Mouse (Mus musculus) adipocyte (in vitro differentiated cells): ENCODE measurements at regions not wholly inside any gene's neighbourhood (a gene's known extent, or its start where the extent isn't known, plus 50 kb on each side); places are given as distances from the start of the nearest gene placed in this dataset.
"Not testable (repeated sequence)": the region's sequence is repeated elsewhere in the genome, so short reads cannot be mapped to it uniquely, and the experiment has no call there.

Source experiments
- DNase-seq: peaks from one replicate; pipeline ENCODE4 v3.0.0-alpha.2; 2016; ENCODE audit warnings: low spot score

DNA sequence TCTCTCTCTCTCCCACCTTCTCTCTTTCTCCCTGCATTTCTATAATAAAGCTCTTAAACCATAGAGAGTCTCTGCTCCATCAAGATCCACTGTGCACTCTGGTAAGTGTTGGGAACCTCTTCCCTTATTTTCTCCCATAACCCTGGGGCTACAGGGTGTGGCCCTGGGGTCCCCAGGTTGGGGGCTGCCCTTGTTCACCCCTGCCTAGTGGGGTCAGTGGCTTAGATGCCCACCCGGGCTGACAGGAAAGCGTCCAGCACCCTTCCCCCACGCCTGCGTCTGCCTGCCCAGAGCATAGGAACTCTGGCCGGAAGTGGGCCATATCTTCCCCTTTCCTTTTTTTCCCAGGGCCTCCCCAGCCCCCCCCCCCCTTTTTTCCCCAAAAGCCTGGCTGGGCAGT, 534.0 kb downstream of the Hdgfl1 start:
- no peak for DNase-seq

DNA sequence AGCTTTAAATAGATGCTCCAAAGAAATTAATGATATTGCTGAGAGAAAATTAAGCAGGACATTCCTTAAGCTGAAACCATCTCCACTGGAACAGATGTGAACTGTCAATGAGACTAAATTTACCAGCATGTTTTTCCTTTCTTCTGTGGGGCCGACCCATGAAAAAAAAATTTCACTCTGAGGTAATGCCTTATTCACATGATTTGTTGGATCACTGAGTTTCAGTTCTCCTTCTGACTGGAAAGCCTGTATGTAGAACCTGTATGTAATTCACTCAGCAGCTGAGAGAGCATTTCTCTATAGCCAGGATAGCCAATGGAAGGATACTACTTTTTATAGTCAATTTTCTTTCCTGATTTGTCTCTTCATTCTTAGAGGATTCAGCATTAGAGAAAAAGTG, 535.3 kb downstream of the Hdgfl1 start:
- no peak for DNase-seq

DNA sequence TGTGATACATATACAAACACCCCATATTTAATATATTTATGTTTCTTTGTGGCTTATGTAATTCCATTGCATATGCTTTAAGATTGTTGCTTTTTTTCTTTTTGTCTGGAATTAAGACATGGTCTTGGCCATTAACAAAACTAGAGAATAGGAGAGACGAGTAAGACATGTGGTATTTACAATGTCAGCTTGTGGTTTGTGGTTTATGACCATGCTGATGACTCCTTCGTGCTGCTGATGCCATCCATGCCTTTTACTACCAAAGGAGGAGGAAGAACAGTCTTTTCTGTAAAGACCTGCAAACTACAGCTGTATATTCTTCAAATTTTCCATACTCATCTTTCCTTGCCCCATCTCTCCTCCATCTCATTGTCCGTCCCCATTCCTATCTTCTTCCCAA, 552.7 kb downstream of the Hdgfl1 start:
- no peak for DNase-seq

DNA sequence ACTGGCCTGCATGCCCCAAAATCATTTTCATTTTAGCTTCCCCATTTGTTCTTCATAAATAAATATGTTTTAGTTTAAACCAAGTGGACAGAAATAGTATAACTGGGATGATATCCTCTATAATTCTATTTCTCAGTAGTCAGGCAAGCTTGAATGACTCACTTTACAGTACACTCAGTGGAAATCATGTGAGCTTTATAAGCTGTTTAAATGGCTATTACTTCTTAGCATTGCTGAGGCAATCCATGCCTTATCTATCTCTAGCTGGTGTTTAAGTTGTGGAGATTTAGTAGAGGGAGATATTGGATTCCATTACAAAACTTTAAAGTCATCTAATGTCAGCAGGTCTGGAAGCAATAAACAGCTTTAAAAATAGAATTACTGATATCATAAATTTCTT, 553.4 kb downstream of the Hdgfl1 start:
- DNase-seq = no peak

DNA sequence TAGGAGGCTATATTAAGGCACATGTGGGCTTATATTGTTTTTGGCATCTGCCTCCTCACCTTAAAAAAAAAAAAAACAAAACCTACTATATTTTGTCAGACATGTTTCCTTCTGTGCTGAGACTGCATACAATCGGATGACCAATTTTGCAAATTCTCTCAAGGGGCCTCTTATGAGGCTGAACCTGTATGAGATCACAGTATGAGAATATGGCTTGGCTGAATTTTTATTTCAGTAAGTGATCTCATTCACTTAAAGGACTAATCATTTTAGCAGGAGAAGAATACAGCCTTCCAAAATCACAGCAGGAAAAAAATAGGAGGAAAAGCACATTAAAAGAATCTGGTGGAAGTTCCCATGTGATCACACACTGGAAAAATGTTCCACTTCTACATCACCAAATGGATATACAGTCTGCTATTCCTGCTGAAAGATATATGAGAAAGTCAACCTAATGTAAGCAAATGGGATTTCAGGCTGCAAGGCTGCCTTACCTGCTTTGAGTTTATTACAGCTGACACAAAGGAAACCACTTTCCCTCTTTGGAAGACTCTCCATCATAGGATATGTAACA, 564.3 kb downstream of the Hdgfl1 start:
- DNase-seq = no peak

DNA sequence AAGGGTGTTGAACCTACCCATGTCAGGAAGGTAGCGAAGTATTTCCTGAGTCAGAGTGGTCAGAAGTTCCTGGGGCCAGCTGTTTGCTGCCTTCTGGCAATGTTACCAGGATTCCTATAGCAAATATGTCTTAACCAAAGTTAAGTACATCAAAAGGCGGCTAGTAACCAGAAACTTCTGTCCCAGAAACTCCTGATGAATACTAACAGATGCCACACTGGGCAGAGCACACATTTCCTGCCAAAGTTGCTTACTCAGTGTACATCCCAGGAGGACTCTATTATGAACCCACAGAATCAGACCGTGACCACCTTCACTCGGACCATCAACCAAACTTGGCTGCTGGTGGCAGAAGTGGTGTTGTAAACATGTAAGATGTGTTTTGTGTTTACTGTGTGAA, 575.3 kb downstream of the Hdgfl1 start:
- no peak for DNase-seq

DNA sequence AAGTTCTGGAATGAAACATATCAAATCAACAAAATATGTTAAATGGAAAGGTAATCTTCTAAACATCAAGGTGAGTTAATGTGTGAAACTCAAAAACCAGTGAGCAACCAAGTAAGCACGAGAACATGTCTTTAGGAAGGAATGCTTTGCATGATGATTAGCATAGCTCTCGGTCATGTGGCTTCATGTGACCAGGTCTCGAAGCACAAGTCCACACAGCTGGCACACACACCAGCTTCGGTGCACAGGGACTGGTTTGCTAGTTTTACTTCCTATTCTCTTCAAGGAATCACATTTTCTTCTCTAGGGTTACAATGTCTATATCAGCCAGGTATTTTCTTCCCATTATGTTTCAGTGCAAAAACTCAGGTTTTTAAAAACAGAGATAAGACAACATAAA, 586.1 kb downstream of the Hdgfl1 start:
- DNase-seq = no peak

DNA sequence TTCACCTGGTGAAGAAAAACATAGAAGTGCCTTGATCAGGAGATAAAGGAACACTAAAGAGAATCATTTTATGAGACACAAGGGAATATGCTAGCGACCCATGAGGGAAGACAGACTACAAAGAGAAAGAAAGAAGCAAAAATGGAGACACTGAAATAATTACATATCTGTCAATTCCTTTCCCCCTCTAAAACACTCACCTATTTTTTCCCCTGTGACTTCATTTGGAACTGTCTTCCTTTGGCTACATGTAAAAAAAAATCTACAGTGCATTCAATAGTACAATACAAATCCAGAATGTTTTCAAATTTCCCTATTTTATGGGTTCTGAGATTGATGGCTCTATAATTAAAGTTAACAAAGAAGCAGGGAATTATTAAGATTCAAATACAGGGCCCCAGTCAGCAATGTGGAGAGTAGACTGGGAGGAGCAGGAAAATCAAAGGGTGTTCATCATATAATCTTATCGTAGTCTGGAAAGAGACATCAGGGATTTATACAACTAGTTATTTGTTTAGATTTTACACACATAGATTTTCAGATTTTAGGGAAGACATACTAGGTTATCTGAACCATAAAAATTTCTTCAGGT, 598.0 kb downstream of the Hdgfl1 start:
- DNase-seq = no peak

DNA sequence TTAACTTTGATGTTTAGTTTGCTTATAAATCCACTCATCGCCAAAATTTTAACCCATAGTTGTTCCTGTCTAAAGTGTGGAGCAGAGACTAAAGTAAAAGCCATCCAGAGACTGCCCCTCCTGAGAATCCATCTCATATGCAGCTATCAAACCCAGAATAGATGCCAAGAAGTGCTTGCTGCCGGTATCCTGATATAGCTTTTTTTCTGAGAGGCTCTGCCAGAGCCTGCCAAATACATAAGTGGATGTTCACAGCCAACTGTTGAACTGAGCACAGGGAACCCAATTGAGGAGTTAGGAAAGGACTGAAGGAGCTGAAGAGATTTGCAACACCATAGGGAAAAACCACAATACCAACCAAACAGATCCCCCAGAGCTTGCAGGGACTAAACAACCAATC, 600.3 kb downstream of the Hdgfl1 start:
- no peak for DNase-seq

DNA sequence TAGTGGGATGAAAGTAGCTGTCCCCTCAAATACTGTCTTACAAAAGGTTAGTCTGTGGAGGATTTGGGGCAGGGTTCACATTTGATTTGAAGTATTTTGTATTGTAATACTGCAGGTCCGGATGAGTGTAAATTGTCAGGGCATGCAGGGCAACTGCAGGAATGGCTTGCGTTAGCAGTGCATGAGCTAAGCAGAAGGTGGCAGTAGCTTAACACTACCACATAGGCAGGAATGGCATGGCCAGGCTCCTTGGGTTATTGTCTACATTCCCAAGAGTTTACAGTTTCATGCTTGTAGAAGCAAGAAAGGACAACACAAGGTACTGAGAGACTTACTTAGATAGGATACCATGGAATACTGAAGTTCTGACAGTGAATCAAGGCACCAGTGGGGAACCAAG, 611.3 kb downstream of the Hdgfl1 start:
- DNase-seq = peak; percentile 47

DNA sequence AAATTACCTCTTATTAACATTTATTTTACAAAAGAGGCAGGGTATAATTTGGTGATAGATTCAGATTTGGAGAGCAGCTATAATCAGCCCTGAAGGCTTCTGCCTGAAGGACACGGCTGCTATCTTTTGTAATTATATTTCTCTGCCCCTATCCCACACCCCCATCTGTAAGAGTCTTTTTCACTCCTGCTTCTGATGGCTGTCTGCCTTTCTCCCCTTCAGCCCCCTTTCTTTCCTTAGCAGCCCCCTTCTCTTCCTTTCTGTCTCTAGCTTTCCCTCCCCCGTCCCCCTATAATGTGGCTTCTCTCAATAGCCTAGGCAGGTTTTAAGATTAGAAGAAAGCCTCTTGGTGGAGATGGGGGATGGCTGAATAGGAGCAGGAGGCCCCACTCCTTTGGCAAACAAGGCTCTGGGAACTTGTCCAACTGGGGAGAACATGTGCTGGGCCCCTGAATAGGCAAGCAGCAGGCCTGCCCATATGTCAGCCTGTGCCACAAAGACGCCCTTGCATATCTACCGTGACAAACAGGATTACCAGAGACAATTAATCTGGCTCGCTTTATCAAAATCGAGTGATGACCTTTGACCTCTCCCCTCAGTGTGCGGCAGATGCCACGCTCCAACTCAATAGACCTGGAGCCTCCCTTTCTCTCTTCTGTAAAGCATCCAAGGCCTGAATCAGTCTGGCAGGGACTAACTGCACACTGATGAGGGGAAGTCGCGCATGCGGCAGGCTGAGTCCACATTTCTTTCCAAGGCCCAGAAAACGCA, 615.1 kb downstream of the Hdgfl1 start:
- DNase-seq = peak; percentile 4

DNA sequence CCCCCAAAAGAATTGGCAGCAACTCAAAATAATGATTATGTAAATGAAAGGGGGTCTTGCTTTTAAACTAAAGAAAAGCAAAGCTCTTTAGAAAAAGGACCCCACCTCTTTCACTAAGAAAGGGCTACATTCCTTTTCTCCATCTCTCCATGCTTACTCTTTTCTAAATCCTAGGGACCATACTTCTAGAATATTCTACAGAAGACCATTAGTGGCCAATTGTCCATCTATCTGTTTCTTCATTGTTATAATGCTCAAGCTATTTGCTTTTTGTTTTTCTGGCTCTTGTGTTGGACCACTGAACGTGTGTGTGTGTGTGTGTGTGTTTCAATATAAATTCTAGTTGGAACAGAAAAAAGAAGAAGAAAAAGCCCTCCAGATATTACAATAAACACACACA, 615.7 kb downstream of the Hdgfl1 start:
- no peak for DNase-seq

DNA sequence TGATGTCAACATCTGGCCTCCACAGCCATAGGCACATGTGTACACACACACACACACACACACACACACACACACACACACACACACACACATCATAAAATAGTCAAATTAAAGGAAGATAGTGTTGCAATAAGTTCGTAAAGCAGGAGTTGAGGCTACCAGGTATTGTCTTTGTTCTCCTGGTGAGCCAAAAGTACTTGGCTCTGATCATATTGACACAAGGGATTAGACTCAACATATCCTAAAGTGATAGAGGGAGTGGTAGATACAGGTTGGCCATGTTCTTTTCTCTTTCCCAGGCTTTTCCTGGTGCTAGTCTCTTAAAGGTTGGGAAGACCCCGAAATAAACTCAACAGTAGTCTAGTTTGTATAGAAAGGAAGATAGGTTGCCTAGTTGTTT, 616.9 kb downstream of the Hdgfl1 start:
- no peak for DNase-seq

DNA sequence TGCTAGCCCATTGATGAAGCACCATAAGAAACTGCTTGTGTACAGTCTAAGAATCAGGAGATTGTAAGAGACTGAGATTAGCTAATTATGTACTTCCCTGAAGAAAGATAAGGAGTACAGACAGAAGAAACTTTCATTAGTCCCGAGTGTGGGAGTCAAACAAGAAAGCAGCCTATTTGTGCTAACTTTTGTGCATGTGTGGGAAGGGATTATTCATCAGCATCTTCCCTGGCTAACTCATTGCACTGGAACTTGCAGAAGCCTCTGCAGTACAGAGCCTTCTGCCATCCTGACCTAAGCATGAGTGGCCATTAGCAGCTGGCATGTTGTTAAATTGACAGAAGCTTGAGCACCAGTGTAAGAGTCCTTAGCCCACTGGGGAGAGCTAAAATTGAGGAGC, 619.5 kb downstream of the Hdgfl1 start:
- DNase-seq = no peak

DNA sequence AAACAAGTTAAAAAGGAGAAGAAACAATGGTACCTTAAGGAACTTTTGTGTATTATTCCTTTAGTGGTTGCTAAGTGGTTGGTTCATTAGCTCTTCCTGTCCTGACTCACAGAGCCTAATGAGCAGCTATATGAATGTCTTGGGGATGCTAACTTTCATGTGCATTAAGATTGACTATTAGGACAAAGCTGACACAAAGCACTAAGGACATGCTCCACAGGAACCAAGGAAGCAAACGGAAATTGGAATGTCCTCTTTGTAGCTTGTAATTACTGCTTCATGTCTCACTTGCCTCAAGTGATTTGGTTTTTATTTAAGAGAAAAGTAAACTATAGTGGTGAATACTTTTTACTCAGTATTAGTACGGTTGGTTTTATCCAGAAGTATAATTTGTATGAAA, 627.2 kb downstream of the Hdgfl1 start:
- DNase-seq = no peak

DNA sequence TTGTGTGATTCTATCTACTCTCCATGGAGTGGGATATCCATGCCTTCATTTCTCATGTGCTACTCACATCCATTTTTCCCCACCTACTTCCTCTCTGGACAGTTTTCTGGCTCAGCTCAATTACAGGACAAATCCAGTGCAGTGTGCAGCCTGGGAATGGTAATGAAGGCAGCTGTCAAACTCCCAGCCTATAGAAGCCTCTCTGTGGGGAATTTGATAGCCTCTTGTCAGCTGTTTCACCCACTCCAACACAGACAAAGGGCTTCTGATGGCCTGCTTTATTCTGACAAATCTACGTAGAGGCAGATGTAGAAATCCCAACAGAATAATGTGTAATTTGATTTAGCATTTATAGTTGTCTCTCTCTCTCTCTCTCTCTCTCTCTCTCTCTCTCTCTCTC, 650.6 kb downstream of the Hdgfl1 start:
- no peak for DNase-seq

DNA sequence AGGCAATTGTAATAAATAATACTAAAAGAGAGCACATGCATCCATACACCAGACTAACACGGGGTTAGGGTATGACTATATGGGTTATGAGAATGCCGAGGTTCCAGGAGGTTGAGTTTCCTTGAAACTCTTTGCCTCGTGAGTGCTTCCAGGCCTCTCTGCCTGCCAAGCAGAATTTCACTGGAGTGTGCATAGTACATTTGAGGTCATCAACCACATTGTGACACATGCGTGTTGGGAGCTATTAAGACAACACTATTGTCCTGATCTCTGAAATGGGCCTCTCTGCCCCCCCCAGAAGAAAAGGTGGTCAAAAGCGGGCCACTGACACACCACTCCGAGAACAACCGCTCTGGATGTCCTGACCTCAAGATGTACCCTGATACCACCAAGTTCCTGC, 655.8 kb downstream of the Hdgfl1 start:
- no peak for DNase-seq

DNA sequence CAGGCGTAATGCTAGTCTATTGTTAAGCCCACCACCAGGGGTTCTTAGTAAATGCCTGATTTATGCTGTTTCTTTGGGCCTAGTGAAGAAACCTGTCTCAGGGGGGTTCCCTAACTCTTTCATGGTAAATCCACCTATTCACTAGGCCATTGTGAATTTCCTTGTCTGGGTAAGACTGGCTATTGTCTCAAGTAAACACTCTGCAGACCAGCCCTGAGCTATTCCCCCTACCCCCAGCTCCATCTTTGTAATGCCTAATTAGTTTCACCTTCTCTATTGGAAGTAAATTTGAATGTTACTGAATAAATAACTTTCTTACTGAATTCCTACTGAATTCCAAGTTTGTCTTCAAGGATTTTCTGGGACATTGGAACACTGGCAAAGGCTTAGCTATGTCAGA, 656.2 kb downstream of the Hdgfl1 start:
- DNase-seq = not testable (repeated sequence)

DNA sequence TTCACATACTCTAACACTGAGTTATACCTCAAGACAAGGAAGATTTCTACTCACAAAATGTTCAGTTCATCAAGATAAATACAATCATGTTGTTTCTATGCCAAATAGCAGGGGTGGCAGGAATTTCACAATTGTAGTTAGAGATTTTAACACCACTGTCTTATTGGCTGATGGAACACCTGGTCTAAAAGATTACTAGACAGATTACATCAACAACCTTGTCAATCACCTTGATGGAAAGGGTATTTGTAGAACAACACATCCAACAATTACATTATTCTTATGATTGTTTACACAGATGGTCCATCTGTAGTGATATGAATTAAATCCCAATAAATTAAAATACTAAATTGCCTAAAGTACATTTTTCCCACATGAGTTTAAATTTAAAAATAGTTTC, 657.4 kb downstream of the Hdgfl1 start:
- DNase-seq = no peak

DNA sequence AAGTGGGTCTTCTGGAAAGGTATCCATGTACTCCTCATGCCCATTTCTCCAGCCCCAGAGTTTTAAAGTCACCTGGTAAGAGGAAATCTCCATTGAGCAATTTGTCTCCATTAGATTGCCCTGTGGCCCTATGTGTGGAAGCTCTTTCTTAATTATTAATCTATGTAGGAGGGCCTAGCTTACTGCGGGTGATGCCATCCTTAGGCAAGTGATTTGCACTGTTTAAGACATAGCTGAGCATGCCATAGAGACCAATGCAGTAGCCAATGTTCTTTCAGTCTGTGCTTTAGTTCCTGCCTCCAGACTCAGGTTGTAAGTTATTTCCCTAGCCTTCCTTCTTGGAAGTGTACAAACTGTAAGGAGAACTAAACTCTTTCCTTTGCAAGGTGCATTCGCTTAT, 661.0 kb downstream of the Hdgfl1 start:
- DNase-seq = no peak

DNA sequence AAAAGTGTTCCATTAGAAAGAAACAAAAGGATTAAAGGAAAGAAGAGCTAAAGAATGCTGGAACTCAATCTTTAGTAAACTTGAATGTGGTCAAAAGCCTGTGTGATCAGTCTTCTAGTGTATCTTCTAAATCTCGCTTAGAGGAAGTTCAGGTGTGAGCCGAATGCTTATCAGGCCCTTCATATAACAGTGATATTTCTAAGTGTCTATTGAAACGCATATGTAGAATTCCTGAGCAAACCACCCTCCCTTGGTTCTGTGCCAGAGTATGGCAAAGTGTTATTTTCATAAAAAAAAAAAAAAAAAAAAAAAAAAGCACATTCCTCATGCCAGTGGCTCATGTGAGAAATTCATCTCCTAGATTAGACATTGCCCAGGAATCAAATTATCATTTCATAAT, 681.2 kb downstream of the Hdgfl1 start:
- no peak for DNase-seq

DNA sequence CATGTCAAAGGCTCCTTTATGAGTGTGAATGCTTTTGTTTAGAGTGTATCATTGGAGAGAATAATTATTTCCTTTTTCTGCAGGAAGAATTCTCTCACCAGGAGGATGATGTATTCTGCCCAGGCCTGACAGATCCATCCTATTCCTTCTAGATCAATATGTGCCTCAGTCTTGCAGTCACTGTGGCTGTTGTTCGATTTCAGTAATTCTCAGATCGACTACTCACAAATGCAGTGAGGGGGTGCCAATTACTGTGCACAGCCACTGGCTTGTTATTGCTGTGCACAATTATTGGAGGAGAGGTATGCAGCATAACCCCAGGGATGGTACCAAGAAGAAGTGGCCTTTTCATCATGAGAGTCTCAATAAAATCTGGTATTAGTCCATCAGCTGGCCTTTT, 689.2 kb downstream of the Hdgfl1 start:
- DNase-seq = no peak

DNA sequence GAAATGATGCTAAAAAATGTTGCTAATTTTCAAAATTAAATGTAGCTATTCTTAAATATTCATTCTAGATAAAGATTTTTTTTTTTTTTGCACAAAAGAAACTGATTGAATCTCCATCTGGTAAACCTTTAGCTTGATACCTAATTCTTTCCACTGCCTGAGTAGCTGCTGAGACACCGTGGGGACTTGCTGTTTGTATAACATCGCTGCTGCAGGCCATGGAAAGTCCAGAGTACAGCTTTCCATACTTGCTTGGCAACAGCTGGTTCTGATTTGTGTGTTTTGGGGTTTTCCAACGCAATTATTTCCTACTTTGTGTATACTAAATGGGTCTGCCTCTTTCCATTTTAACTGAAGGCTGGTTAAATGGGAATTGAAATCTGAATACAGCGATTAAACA, 689.7 kb downstream of the Hdgfl1 start:
- DNase-seq = no peak

DNA sequence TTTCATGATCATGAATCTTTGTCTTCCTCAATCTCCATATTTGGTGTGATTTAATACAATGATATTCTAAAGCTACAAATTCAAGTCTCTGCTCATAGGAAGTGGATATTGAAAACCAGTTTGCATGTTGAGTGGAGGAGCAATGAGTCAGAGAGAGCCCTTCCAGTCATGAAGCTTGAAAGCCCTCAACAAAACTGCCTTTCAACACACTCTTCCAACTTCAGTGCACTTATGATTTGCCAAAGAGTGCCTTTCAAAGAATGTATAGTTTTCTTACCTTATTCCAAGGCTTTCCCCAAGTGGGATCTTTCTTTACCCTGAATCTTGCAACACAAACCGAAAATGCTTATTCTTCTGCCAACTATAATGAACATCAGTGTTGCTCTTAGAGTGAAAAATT, 690.6 kb downstream of the Hdgfl1 start:
- no peak for DNase-seq
